9 mouse cellular contexts compared by ENCODE assay signal in genomic region chr5:123235731-123236130, GRCm38 (mm10). TPM values are rescaled to one million over a fixed set of nuclear protein-coding genes. Genes with fewer than 3 reads are reported as not detected.
DNase-seq lines count a peak whose midpoint lies in the region; ATAC-seq and TF ChIP-seq lines count a peak whose summit lies in the region.
"Had no signal": no experiment of that assay in that cellular context is flagged by ENCODE, and none has a peak within 500 bp of the region (broad histone marks: within the 10 kb centered on the region; RNA-seq: fewer than 3 reads in every experiment).

No protein-coding gene starts in this region.

- peak; percentile 47 for TF ChIP-seq CTCF in gastrocnemius, adult 2 months (IDR thresholded peaks at IDR 0.05)
- peak; percentile 85; the same call in 1 of the 2 replicates for TF ChIP-seq CTCF in thymus, adult 2 months (IDR thresholded peaks at IDR 0.05; ENCODE audit: borderline replicate concordance, control insufficient read depth, extremely low read depth, insufficient read depth, low read length, poor library complexity)

- H3K9me3 ChIP-seq in forebrain, embryonic 12.5 days: no peaks in the 10 kb centered on the region
- H3K9me3 ChIP-seq: limb, embryonic 15.5 days had no signal

- intact Hi-C loops in gastrocnemius, adult 2 months (cut with DNase I): no loop called here
- intact Hi-C loops in gastrocnemius, postnatal 36 days (cut with DNase I): no loop called here

- peaks cover 6% of the 10 kb centered on the region; the same call in 1 of the 2 replicates for H3K4me1 ChIP-seq in forebrain, embryonic 12.5 days
- peaks cover 14% of the 10 kb centered on the region for H3K4me1 ChIP-seq in thymus, adult 2 months (replicated peaks; ENCODE audit: control insufficient read depth, insufficient read depth, low read length)

- DNase-seq in gastrocnemius, adult 2 months: peak; percentile 37
- DNase-seq in gastrocnemius, postnatal 36 days: no peak
- DNase-seq in A20 (ENCODE audit: low read depth, low spot score): peak; percentile 86
- peak; percentile 28 for DNase-seq in adrenal gland, postnatal 25 days
- DNase-seq in kidney, postnatal 10 days: peak; percentile 81
- peak; percentile 92 for DNase-seq in thymus, adult 2 months

- 43% methylated on average over 2 of the region's 2 CpGs for WGBS in forebrain, embryonic 12.5 days
- WGBS in thymus, adult 2 months: 13% methylated on average over 2 of the region's 2 CpGs

- no peaks in the 10 kb centered on the region for H3K27me3 ChIP-seq in forebrain, embryonic 12.5 days
- no peaks in the 10 kb centered on the region; the same call in 1 of the 2 replicates for H3K27me3 ChIP-seq in thymus, adult 2 months (ENCODE audit: control insufficient read depth, insufficient read depth, low read length)
- H3K27me3 ChIP-seq: limb, embryonic 15.5 days had no signal

- TF ChIP-seq POLR2A in thymus, adult 2 months (IDR thresholded peaks at IDR 0.05; ENCODE audit: control insufficient read depth, extremely low read depth, insufficient read depth, low read length, poor library complexity): no peak

- ATAC-seq in forebrain, embryonic 12.5 days (ENCODE audit: low FRiP score): no peak
- ATAC-seq in megakaryocyte, adult 5-6 weeks (ENCODE audit: poor library complexity, severe bottlenecking): peak; percentile 64; the same call in 1 of the 2 replicates

- H3K9ac ChIP-seq in forebrain, embryonic 12.5 days: no peak overlapping the region
- H3K9ac ChIP-seq: limb, embryonic 15.5 days had no signal

- H3K4me2 ChIP-seq in forebrain, embryonic 12.5 days: no peak overlapping the region
- H3K4me2 ChIP-seq: limb, embryonic 15.5 days had no signal

- H3K27ac ChIP-seq in gastrocnemius, adult 2 months: no peak overlapping the region
- peak overlapping the region; percentile 66 for H3K27ac ChIP-seq in forebrain, embryonic 12.5 days
- H3K27ac ChIP-seq in thymus, adult 2 months (ENCODE audit: control insufficient read depth, insufficient read depth, low read length): peak overlapping the region; percentile 39; the same call in 1 of the 2 replicates
- H3K27ac ChIP-seq: limb, embryonic 15.5 days had no signal

- no peak overlapping the region for H3K4me3 ChIP-seq in gastrocnemius, adult 2 months
- H3K4me3 ChIP-seq in forebrain, embryonic 12.5 days (replicated peaks): no peak overlapping the region
- no peak overlapping the region for H3K4me3 ChIP-seq in thymus, adult 2 months (ENCODE audit: control insufficient read depth, insufficient read depth, low read length)
- H3K4me3 ChIP-seq: limb, embryonic 15.5 days had no signal

- H3K36me3 ChIP-seq in forebrain, embryonic 12.5 days (replicated peaks): peaks cover 43% of the 10 kb centered on the region
- peaks cover 13% of the 10 kb centered on the region for H3K36me3 ChIP-seq in thymus, adult 2 months (ENCODE audit: control insufficient read depth, insufficient read depth, low read length)

RNA-seq across cellular contexts. Expression of gene Wdr66, which starts 16.2 kb away (rescaled TPM):
- 1 to 10 TPM in 1 of 2 experiments, under 1 TPM in 1; 0.56 to 1.5 TPM for total RNA-seq in gastrocnemius, adult 2 months (2021)
- 1 to 10 TPM in 1 of 2 experiments, under 1 TPM in 1; 0.87 to 2.2 TPM for total RNA-seq in gastrocnemius, postnatal 36 days (2021)
- total RNA-seq in adrenal gland, postnatal 25 days (2021): 1.3 and 1.6 TPM in 2 replicates
- polyA plus RNA-seq in forebrain, embryonic 12.5 days (2016; fragmentation: Nextera tagmentation; extraction: Ambion mirVana): 1.3 and 2.3 TPM in 2 replicates
- total RNA-seq in megakaryocyte, adult 5-6 weeks (2015): 0.29 TPM in 1 of 2 replicates, not detected in the other
- total RNA-seq in megakaryocyte, adult 5-6 weeks (2017): not detected in 2 replicates
- polyA plus RNA-seq in thymus, adult 2 months (2012; rRNA removed): 2.2 and 2.4 TPM in 2 replicates

RNA-seq across cellular contexts. Expression of gene Hpd, which starts 53.2 kb away (rescaled TPM):
- total RNA-seq in gastrocnemius, adult 2 months (2021): not detected
- total RNA-seq in gastrocnemius, postnatal 36 days (2021): under 1 TPM in 1 of 2 experiments, not detected in 1; 0.79 TPM
- total RNA-seq in adrenal gland, postnatal 25 days (2021): 1.4 and 25.2 TPM in 2 replicates
- not detected in 2 replicates for polyA plus RNA-seq in forebrain, embryonic 12.5 days (2016; fragmentation: Nextera tagmentation; extraction: Ambion mirVana)
- total RNA-seq in megakaryocyte, adult 5-6 weeks (2015): not detected in 2 replicates
- not detected in 2 replicates for total RNA-seq in megakaryocyte, adult 5-6 weeks (2017)
- polyA plus RNA-seq in thymus, adult 2 months (2012; rRNA removed): 1.5 and 6.0 TPM in 2 replicates
- polyA plus RNA-seq: limb, embryonic 15.5 days had no signal

Comparison
In these comparisons a context has a peak if more than half of its experiments do, and no peak if none do; other contexts are left out.
1. DNase-seq: peak in gastrocnemius, adult 2 months (single experiment), A20 (single experiment), adrenal gland, postnatal 25 days (single experiment), kidney, postnatal 10 days (single experiment) and thymus, adult 2 months (single experiment); none in gastrocnemius, postnatal 36 days (0 of 2).